Mouse (Mus musculus) liver, embryonic 14.5 days (tissue): ENCODE measurements around the gene Dse.

ENCODE experiments used
- CTCF ChIP-seq: IDR thresholded peaks from 2 replicates; pipeline ENCODE4 v1.5.1; 2016; ENCODE audit warnings: antibody characterized with exemption, low read depth, control low read depth
- EP300 ChIP-seq: IDR thresholded peaks from 2 replicates; pipeline ENCODE4 v1.6.1; 2016; ENCODE audit warnings: antibody characterized with exemption, low read depth

DNA sequence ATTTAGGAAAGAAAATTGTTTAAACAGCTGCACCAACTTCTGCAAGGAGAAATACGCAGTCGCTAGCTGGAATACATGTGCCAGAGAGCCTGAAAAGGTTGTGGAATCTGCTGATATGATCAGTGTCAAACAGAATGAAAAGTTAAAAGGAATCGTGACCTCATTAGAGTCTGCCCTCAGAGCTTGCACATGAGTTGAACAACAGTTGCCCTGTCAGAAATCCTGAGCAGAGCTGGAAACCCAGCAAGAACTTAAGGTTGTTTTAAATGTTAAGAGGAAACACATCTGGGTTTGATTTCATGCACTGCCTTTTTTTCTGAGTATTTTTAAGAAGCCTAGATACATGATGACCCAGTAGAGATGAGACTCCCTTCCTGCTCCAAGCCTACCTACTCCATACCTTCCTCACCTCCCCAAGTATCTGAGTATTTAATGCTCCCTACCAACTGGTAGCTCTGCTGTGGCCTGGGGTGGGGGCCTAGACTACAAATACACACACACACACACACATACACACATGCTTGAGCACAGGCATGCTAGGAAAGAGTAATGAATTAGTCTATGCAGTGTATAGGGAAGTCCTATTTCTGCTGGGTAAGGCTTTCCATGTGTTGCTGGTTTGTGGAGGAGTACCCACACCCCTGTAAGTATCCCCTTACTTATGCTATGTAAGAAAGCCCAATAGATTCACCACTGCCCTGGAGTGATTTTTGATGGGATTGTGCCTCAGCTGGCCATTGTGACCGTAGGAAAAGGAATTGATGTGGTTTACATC, 95.4 kb downstream of the Dse start:
- TF ChIP-seq EP300 (no peak), CTCF (no peak)
